Mouse (Mus musculus): ENCODE measurements around the gene Zfp574. TPM values are rescaled to one million over a fixed set of nuclear protein-coding genes. Genes with fewer than 3 reads are reported as not detected.

Zfp574 gene
- total and polyA plus RNA-seq, 2 experiments from 2014 or later: 31.5 to 33.0 TPM

DNA sequence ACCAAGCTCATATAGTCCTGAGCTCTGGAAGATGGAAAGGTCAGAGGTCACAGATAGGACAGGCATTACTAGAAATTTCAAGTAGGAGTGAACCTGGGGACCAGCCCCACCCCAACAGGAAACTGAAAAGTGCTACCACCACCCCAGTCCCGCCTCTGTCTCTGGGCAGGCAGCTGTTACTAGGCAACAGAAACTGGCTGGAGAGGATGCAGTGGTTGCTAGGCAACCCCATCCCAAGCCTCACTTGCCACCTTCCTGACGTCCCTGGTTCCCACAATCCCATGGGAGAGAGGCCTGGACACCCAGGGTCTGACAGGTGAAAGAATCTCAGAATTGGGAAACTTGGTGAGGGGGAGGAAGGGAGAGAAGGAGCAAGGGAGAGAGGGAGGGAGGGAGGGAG lies 3.6 kb upstream of the Zfp574 start:
- H3K27me3 ChIP-seq (ENCODE audit: insufficient read depth, low read length): no peaks in the 10 kb centered on the region
- H3K27ac ChIP-seq (ENCODE audit: low read depth, low read length): no peak overlapping the region
- DNase-seq (peak; percentile 71), ATAC-seq (peak; percentile 40)
- WGBS: 6% methylated on average over 2 of the region's 2 CpGs
- no peaks in the 10 kb centered on the region for H3K9me3 ChIP-seq (ENCODE audit: low read length)
- no peak for TF ChIP-seq CTCF (IDR thresholded peaks at IDR 0.05; ENCODE audit: low read depth)
- peaks cover 49% of the 10 kb centered on the region for H3K36me3 ChIP-seq (ENCODE audit: insufficient read depth)
- no peak overlapping the region for H3K9ac ChIP-seq
- H3K4me3 ChIP-seq (ENCODE audit: low read depth, low read length): no peak overlapping the region
- H3K4me1 ChIP-seq (ENCODE audit: insufficient read depth): peaks cover 23% of the 10 kb centered on the region
- peak overlapping the region; percentile 23 for H3K4me2 ChIP-seq (ENCODE audit: low read depth)

DNA sequence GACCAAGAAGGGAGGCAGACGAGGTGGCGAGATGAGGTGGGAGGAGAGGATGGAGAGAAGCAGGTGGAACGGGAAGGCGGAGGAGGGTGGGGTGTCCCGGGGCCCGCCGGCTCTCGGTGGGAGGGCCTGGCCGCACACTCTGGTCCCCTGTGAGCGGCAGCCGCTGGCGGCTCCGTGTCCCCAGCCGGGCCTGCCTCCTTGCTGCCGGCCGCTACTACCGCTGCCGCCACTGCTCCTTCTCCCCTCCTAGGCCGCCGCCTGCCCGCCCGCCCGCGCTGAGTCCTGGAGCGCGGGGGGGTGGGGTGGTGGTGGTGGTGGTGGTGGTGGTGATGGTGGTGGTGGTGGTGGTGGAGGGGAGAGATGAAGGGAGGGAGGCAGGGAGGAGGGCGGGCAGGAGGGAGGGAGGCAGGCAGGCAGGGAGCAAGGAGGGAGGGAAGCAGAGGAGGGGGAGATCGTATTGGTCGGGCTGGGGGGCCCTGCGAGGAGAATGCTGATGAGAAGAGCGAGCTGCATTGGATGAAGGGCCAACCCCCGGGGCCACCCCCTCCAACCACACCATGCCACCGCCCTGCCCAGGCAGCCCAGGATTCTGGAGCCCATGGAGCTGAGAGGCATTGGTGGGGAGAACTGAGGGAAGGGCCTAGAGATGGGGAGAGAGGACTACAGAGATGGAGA lies 486 bp downstream of the Zfp574 start:
- TF ChIP-seq CTCF (IDR thresholded peaks at IDR 0.05; ENCODE audit: low read depth): no peak
- peak; percentile 78 for DNase-seq
- Histone ChIP-seq H3K4me2 (ENCODE audit: low read depth) (peak overlapping the region; percentile 87), H3K4me1 (ENCODE audit: insufficient read depth) (peaks cover 27% of the 10 kb centered on the region), H3K27ac (ENCODE audit: low read depth, low read length) (peak overlapping the region; percentile 95), H3K9me3 (ENCODE audit: low read length) (no peaks in the 10 kb centered on the region), H3K36me3 (ENCODE audit: insufficient read depth) (peaks cover 9% of the 10 kb centered on the region), H3K4me3 (ENCODE audit: low read depth, low read length) (peak overlapping the region; percentile 71), H3K27me3 (ENCODE audit: insufficient read depth, low read length) (no peaks in the 10 kb centered on the region), H3K9ac (peak overlapping the region; percentile 94)
- under 1% methylated on average over 18 of the region's 33 CpGs for WGBS
- peak; percentile 8; the same call in 1 of the 2 replicates for ATAC-seq

DNA sequence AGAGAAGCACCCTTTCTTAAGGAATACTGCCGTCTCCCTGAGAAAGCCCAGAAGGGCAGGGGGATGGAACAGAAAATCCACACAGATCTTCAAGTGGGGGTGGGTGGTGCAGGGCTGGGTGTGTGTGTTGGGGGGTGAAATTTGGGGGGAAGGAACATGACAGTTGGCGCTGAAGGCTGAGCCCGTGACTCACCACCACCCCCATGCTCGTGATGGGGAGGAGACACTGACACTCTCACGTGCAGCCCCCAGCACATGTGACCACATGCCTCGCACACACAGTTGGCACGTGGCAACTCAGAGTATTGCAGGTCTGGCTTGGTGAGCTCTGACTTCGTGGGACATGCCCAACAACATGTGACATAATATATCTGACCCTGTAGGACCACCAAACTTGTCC lies 1.6 kb downstream of the Zfp574 start:
- no peak overlapping the region for H3K4me3 ChIP-seq (ENCODE audit: low read depth, low read length)
- no peaks in the 10 kb centered on the region for H3K9me3 ChIP-seq (ENCODE audit: low read length)
- H3K36me3 ChIP-seq (ENCODE audit: insufficient read depth): 0 out of 2 replicates have a peak, but pooled peaks cover 3% of the 10 kb centered on the region
- ATAC-seq (no peak), DNase-seq (peak; percentile 33)
- WGBS: 69% methylated on average over 8 of the region's 8 CpGs
- H3K27me3 ChIP-seq (ENCODE audit: insufficient read depth, low read length): no peaks in the 10 kb centered on the region
- peak overlapping the region; percentile 95 for H3K27ac ChIP-seq (ENCODE audit: low read depth, low read length)
- no peak overlapping the region for H3K4me2 ChIP-seq (ENCODE audit: low read depth)
- no peak overlapping the region for H3K9ac ChIP-seq
- TF ChIP-seq CTCF (IDR thresholded peaks at IDR 0.05; ENCODE audit: low read depth): 0 out of 2 replicates have a peak, but pooled peaks have one; percentile 5
- peaks cover 34% of the 10 kb centered on the region for H3K4me1 ChIP-seq (ENCODE audit: insufficient read depth)

DNA sequence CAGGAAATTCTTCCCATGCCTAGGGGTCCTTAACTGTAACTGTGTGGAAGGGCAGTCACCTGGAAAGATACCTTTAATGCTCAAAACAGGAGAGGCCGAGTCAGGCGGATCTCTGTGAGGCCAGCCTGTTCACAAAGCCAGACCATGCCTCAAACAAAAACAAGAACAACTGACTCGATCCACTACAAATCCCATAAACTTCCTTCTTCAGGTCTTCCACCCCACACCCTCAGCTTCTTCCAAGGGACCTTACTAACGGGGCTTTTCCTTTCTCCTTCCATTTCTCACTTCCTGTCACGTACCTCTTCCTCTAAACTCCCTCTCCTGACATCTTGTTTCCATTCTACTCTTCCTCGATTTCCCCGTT lies 3.9 kb downstream of the Zfp574 start:
- Histone ChIP-seq H3K9me3 (ENCODE audit: low read length) (no peaks in the 10 kb centered on the region), H3K36me3 (ENCODE audit: insufficient read depth) (peaks cover 20% of the 10 kb centered on the region), H3K9ac (peak overlapping the region; percentile 57), H3K27me3 (ENCODE audit: insufficient read depth, low read length) (no peaks in the 10 kb centered on the region), H3K4me2 (ENCODE audit: low read depth) (peak overlapping the region; percentile 64), H3K27ac (ENCODE audit: low read depth, low read length) (peak overlapping the region; percentile 91), H3K4me1 (ENCODE audit: insufficient read depth) (peaks cover 18% of the 10 kb centered on the region), H3K4me3 (ENCODE audit: low read depth, low read length) (peak overlapping the region; percentile 39)
- DNase-seq: no peak
- ATAC-seq: no peak
- WGBS: 18% methylated on average over 7 of the region's 7 CpGs
- TF ChIP-seq CTCF (IDR thresholded peaks at IDR 0.05; ENCODE audit: low read depth): no peak

DNA sequence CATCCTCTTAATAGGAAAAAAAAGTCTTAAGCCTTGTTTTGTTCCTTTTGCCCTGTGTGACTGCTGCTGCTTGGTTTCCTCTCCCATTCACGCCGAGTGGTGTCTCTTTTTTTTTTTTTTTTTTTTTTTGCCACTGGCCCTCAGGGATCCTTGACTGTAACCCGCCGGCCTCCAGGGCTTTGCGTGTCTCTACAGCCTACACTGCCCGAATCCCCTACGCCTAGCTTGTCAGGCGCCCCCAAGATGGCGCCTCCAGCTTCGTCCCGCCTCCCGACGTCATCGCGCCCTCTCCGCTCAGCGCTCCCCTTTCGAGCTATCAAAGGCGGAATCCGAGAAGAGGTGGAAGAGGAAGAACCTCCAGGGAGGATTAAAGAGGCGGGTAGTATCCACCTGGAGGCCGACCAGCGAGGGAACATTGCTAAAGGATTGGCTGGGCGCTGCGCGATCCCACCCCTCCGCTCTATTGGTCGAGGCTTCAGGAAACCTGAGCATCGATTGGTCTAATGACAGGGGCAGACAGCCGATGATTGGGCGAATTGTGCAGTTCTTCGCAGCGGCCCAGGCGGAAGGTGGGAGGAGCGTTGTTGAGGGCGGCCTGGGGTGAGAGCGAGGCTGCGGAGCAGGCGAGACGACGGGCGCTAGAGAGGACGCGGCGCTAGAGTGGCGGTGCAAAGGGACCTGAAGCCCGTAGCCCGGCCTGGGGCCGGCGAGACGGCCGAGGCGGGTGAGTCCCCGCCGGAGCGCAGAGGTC lies 4.5 kb downstream of the Zfp574 start:
- no peaks in the 10 kb centered on the region for H3K27me3 ChIP-seq (ENCODE audit: insufficient read depth, low read length)
- peaks cover 18% of the 10 kb centered on the region for H3K4me1 ChIP-seq (ENCODE audit: insufficient read depth)
- H3K9me3 ChIP-seq (ENCODE audit: low read length): no peaks in the 10 kb centered on the region
- H3K36me3 ChIP-seq (ENCODE audit: insufficient read depth): peaks cover 25% of the 10 kb centered on the region
- H3K27ac ChIP-seq (ENCODE audit: low read depth, low read length): peak overlapping the region; percentile 93
- WGBS: under 1% methylated on average over 56 of the region's 56 CpGs
- H3K4me3 ChIP-seq (ENCODE audit: low read depth, low read length): peak overlapping the region; percentile 82
- ATAC-seq: peak; percentile 96
- TF ChIP-seq CTCF (IDR thresholded peaks at IDR 0.05; ENCODE audit: low read depth): peak; percentile 22; the same call in 1 of the 2 replicates
- H3K4me2 ChIP-seq (ENCODE audit: low read depth): peak overlapping the region; percentile 67
- H3K9ac ChIP-seq: peak overlapping the region; percentile 85
- DNase-seq: peak; percentile 99

DNA sequence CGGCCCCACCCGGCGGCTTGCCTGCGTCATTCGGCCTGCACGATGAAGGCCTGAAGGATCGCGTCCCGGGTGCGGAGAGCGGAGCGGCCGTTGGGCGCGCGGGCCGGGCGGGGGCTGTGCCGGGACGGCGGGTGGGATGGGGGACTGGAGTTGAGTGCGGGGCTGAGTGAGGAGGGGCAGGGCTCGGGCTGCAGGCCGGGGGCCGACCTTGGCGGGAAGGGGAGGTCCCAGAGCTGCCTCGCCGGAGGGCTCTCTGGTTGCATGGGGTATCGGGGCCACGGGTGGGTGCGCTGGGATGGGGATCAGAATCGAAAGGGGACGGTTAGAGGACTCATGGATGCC lies 5.0 kb downstream of the Zfp574 start:
- no peaks in the 10 kb centered on the region for H3K27me3 ChIP-seq (ENCODE audit: insufficient read depth, low read length)
- no peak for ATAC-seq
- H3K4me3 ChIP-seq (ENCODE audit: low read depth, low read length): peak overlapping the region; percentile 82
- H3K9me3 ChIP-seq (ENCODE audit: low read length): no peaks in the 10 kb centered on the region
- DNase-seq: no peak
- peak overlapping the region; percentile 93 for H3K27ac ChIP-seq (ENCODE audit: low read depth, low read length)
- H3K36me3 ChIP-seq (ENCODE audit: insufficient read depth): peaks cover 31% of the 10 kb centered on the region
- peaks cover 18% of the 10 kb centered on the region for H3K4me1 ChIP-seq (ENCODE audit: insufficient read depth)
- WGBS: 1% methylated on average over 33 of the region's 33 CpGs
- no peak; the same call in 1 of the 2 replicates for TF ChIP-seq CTCF (IDR thresholded peaks at IDR 0.05; ENCODE audit: low read depth)
- peak overlapping the region; percentile 67 for H3K4me2 ChIP-seq (ENCODE audit: low read depth)
- peak overlapping the region; percentile 85 for H3K9ac ChIP-seq

DNA sequence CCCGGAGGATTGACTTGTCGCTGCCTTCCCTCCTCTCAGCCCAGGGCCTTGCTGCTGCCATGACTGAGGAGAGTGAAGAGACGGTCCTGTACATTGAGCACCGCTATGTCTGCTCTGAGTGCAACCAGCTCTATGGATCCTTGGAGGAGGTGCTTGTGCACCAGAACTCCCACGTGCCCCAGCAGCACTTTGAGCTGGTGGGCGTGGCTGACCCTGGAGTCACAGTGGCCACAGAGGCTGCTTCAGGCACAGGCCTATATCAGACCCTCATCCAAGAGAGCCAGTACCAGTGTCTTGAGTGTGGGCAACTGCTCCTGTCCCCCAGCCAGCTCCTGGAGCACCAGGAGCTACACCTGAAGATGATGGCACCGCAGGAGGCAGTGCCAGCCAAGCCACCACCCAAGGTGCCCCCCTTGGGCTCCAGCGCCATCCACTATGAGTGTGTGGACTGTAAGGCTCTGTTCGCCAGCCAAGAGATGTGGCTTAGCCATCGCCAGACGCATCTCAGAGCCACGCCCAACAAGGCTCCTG lies 7.2 kb downstream of the Zfp574 start:
- WGBS: 85% methylated on average over 12 of the region's 12 CpGs
- no peak for DNase-seq
- Histone ChIP-seq H3K4me1 (ENCODE audit: insufficient read depth) (peaks cover 11% of the 10 kb centered on the region; the same call in 1 of the 2 replicates), H3K9ac (no peak overlapping the region), H3K9me3 (ENCODE audit: low read length) (no peaks in the 10 kb centered on the region), H3K4me3 (ENCODE audit: low read depth, low read length) (no peak overlapping the region), H3K36me3 (ENCODE audit: insufficient read depth) (peaks cover 51% of the 10 kb centered on the region), H3K27me3 (ENCODE audit: insufficient read depth, low read length) (no peaks in the 10 kb centered on the region), H3K4me2 (ENCODE audit: low read depth) (no peak overlapping the region), H3K27ac (ENCODE audit: low read depth, low read length) (no peak overlapping the region)
- TF ChIP-seq CTCF (IDR thresholded peaks at IDR 0.05; ENCODE audit: low read depth): no peak
- ATAC-seq: no peak
